Mouse (Mus musculus) urinary bladder, adult 18-20 months (tissue): ENCODE results near the gene Rasa4.
"Not testable (repeated sequence)": the region's sequence is repeated elsewhere in the genome, so short reads cannot be mapped to it uniquely, and the experiment has no call there.

Source experiments
- DNase-seq, 2 experiments: peaks; one replicate each; pipeline ENCODE4 v3.0.0; 2022; ENCODE audit warnings: low spot score in 2 of 2, mixed read lengths in 2 of 2

Rasa4 gene

DNA sequence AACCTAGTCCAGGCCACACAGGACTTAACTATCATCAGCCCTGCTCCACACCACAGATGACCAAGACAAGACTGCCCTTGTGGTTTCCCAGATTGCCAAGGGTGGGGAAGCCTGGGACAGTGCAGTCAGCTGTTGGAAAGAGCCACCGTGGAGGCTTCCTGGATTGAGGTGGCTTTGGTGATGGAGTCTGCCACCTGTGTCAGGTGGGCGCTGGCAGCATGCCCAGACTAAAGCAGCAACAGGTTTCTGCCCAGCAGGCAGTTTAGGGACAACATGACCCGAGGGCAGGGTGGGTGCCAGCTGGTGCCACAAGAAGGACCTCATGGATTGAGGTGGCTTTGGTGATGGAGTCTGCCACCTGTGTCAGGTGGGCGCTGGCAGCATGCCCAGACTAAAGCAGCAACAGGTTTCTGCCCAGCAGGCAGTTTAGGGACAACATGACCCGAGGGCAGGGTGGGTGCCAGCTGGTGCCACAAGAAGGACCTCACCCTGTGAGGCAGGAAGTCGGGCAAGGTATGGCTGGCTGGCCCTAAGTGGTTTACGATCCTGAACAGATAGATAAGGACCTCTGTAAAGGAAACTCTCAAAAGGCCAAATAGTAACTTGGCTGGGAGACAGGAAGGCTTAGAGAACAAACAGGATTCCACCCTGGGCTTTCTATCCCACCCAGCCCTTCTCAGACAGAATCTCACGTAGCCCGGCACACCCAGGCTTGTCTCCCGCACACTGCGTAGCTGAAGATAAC is 17.1 kb upstream of the Rasa4 start:
- DNase-seq, result not testable (repeated sequence)

DNA sequence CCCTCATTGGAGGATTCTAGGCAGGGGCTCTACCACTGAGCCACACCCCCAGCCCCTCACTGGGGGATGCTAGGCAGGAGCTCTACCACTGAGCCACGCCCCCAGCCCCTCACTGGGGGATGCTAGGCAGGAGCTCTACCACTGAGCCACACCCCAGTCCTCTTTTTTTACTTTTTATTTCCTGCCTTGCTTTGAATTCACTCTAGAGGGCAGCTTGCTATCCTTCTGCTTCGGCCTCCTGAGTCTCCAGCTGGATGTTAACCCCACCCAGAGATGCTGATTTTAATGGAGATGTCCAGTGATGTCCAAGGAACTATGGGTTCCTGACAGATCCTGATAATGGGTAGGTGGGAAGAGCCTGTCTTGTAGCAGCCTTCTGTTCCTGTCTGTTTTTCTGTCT is 14.3 kb upstream of the Rasa4 start:
- DNase-seq, result no peak

DNA sequence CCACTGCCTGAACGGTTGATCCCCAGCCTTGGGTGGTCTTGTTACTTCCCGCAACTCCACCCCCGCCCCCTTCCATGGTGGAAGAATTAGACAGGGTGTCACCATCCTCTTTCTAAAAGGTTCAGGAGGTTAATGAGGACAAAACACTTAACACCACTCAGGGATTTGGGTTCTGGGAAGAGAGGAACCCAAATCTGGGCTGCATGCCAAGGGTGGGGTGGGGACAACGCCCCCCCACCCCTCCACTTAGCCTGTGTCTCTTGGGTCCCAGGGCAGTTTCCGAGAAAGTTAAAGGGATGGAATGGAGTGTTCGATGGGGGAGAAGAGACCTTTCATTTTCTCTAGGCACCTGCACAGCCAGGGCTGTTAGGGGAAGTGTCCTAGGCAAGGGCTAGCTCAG is 10.7 kb upstream of the Rasa4 start:
- no peak for DNase-seq

DNA sequence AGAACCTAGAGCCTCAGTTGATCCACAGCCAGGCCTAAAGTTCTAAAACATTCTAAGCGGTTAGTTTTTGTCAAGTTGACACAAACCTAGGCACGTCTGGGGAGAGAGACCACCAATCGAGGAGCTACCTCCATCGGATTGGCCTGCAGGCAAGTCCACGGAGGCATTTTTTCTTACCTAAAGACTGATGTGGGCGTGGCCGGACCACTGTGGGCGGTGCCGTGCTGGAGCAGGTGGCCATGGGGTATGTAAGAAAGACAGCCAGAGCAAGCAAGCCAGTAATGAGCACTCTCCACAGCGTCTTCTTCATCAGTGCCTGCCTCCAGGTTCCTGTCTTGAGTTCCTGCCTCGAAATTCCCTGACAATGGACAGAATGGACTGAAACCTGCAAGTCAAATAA is 10.2 kb upstream of the Rasa4 start:
- DNase-seq, result no peak

DNA sequence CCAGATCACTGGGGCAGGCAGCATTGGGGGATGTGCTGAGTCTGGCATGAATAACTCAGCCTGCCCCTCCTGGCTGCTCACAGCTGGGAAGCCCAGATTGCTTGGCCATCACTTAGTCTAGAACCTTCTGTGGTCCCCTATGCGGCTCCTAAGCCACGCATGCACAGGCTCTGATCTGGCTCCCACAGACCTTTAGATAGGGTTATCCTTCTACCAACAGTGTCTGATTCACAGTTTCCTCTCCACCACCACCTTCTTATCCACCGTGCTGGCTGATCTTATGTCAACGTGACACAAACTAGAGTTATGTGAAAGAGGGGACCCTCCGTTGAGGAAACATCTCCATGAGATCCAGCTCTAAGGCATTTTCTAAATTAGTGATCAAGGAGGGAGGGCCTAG is 8.6 kb upstream of the Rasa4 start:
- DNase-seq, result no peak

DNA sequence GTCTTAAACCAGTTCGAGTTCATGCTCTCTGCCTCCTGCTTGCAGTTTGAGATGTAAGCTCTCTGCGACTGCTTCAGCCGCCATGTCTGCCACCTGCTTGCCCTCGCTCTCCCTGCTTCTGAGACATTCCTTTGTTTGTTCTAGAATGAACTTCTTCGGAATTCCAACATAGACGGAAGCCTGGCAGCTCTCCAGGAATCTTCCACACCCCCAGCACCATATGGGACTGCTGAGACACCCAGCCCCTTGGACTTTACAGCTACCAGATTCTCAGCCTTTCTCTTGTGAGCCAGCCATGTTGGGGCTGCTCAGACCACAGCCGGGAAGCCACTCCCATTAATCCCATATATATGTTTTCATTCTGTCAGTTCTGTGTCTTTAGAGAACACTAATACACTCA is 7.4 kb upstream of the Rasa4 start:
- no peak for DNase-seq

DNA sequence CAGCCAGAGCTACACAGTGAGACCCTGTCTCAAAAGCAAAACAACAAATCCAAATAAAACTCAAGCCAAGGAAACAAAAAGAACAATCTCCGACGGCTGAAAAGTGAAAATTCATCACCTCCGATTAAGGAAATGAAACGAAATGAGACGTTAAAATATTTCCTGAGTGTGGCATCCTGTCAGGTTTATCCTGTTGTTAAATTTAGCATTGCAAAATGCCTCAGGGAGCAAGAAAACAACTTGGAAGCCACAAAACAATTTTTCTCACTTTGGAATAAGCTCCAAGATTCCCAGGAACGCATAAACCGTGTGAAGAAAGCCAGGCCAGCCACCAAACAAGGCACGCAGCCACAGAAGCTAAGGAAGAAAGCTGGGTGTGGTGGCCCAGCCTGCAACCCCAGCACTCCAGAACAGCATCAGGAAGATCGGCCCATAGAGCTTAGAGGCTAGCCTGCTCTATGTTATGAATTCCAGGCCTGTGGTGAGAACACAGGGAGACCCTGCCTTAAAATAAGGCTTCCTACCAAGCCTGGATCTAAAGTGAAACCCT is 6.6 kb upstream of the Rasa4 start:
- no peak for DNase-seq

DNA sequence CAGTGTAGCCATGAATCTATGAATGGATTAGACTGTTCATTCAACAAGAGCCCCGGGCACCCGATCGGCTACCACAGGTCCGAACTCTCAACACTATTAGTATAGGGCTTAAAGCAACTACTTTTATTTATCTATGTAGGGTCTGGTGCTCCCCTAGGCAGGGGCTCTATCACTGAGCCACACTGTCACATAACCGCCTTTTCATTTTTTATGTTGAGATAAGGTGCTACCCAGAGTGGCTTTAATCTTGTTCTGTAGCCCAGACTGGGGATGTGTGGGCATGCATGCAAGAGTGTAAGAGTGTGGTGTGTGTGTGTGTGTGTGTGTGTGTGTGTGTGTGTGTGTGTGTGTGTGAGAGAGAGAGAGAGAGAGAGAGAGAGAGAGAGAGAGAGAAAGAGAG is 5.6 kb upstream of the Rasa4 start:
- DNase-seq, result no peak

DNA sequence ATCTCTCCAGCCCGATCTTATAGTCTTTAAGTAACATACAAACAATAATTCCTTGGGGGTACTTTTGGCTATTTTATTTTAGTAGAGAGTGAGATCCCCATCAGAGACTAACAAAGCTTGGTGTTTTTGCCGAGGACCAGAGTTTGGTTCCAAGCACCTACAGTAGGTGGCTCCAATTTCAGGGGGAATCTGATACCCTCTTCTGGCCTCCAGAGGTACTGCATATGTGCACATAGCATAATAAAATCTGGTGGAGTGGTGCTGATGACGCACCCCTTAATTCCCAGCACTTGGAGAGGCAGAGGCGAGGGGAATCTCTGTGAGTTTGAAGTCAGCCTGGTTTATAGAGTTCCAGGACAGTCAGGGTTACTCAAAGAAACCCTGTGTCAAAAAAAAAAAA is 1.4 kb upstream of the Rasa4 start:
- DNase-seq, result no peak

DNA sequence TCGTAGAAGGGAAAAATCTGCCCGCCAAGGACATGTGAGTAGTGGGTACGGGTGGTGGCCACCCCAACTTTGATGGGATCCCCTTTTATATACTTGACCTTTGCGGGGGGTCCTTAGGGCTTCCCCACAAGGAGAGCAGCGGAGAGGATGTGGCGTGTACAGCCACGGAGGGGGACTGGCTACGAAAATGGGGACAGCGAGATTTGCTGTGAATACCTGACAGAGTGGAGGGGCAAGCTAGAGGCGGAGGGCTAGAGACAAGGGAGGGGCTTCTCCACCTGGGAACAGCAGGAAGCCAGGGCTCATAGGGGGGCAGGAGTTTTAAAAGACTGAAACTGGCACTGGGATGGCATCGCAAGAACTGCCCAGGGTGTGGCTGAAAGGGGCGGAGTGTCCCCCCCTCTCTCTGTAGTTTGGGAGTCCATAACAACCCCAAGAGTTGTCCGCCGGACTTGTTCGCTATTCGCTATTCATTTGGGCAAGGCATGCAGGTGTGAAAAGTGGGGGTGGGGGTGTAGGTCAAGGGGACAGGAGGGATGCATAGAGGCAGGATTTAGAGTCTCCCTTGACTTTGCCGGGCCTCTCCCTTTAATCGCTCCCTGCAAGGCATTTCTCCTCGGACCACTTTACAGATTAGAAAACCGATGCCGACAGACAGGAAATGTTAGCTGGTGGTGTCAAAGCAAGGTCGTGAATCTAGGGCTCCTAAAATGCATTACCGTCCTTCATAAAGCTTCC is 597 bp downstream of the Rasa4 start:
- no peak for DNase-seq

DNA sequence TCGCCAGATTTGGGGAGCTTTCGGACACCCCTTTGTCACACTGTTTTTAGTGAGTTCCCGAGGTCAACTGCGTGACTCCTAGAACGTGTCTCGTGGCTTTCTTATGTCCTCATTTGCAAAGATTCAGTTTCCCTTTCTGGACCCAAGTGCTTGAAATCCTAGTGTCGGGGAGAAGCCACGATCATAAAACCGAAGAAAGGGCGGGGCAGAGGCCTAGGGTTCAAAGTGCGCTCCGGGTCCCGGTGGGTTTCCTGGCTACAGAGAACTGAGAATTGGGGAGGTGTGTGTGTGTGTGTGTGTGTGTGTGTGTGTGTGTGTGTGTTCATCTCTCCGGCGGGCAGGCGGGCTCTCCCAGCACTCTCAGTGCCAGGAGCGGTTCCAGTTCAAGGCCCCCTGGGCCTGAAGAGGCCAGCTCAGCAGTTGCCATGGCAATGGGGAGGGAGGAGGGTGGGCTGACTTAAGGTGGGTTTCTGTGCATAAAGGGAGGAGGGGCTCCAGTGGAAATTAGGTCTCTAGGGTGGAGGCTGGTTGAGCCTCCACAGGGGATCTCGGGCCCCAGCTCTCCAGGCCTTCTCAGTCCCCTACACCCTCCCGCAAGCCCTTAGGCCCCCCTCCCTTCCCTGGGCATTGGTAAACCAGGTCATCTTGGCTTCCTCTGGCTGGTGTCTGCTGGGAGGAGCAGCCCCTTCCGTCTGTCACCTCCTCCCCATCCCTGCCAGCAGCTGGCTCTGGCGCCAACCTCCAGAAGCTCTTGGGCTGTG is 1.4 kb downstream of the Rasa4 start:
- no peak for DNase-seq

DNA sequence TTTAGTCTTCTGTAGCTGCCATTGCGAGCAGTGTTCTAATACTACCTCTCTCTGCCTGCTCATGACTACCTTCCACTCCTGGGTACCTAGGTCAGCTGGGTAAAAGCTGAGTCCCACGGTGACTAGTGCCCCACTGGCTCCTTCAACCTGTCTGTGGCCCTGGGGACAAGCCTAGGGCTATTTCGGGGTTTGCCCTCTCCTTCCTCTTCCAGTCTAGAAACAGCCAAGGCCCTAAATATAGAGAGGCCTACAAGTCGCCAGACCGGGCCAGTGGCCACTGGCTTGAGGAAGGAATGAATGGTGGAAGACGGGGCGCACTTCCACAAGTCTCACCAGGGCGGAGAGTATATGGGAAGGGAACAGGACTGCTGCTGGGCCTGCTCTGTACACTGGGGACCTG is 2.6 kb downstream of the Rasa4 start:
- no peak for DNase-seq

DNA sequence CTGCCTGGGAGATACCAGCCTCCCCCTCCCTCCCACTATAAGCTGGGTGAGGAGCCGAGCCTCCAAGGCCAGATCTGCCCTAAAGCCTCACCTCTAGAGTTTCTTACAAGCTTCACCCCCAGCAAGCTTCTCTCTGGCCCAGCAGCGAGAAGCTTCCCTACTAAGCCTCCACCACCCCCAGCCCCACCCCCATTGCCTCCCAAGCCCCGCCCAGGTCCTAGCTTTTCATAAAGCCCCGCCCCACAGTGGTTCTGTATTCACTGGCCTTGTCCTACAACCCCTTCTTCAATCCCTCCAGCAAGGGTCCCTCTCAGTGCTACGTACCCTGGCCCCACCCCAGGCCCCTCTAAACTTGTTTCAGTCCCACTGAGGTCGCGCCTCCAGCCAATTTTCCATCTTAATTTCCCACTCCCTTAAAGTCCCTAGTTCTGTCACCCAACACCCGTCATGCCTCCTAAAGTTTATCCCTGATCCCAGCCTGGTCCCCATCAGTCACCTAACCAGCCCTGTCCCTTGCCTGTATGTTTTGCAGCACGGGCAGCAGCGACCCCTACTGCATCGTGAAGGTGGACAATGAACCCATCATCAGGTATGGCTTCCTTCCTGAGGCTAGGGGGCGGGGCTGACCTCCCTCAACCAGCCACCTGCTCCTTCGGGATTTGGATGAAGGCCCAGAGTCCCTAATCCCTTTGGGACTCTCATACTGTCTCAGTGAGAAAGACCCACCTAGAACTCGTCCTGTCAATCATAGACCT is 5.3 kb downstream of the Rasa4 start:
- DNase-seq, result no peak

DNA sequence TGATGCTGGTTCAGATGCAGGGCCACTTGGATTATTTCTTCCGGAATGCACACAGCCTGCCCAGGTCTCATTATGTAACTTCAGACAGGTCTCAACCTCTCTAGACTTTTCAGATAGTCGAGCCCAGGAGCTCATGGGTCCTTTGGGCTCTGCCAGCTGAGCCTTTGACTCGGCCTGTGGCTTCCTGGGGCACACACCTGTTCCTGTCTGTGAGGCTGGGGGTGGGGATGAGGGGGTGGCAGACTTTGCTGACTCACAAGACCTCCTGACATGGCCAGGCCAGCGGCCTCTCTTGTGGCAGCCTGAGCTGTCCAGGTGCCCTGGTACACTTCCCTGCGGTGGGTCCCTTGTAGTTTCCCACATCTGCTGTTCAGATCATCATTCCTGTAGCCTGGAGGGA is 8.2 kb downstream of the Rasa4 start:
- no peak for DNase-seq

DNA sequence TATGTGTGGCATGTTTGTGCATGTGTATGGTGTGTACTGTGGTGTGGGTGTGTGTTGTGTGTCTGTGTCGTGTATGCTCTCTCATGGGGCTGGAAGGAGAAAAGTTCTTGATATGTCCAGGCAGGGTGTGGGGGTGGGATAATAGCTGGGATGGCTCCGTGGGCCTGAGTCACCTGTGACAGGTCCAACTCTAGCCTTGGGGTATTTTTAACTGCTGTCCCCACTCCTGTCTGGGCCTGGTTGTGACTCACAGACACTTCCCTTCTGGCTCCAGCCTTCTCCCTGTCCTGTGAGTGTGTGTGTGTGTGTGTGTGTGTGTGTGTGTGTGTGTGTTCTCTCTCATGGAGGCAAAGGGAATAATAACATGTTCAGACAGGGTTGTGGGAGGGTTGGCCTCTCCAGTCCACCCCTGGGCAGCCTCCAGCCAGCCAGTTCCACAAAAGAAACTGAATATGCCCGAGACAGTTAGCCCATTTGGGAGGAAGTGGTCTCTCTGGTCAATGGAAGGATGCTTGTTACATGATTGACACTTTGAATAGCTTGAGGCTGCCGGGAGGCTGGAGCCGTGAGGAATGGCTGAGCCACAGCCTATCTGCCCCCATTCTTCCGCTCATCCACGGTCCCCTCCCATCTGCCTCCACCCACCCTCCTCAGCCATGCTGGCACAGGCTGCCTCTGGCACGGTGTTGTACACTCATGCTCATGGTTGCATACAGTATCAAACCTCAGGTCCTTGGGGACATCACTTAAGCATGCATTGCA is 10.7 kb downstream of the Rasa4 start:
- DNase-seq, result no peak

DNA sequence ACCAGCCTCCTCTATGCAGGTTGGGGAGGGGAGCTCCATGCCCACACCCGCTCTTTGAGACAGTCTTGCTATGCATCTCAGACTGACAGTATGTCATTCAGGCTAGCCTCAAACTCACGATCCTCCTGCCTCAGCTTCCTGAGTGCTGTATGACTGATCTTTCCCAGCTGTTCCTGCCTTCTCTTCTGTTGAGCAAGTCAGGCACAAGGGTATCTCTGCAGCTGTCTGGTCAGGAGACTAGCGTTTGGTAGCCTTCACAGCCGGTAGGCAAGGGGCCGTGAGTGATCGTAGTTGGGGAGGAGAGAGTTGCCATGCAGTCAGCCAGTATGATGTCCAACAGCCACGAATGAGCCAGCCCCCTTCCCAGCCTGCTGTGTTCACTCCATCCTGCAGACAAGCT is 11.4 kb downstream of the Rasa4 start:
- no peak for DNase-seq

DNA sequence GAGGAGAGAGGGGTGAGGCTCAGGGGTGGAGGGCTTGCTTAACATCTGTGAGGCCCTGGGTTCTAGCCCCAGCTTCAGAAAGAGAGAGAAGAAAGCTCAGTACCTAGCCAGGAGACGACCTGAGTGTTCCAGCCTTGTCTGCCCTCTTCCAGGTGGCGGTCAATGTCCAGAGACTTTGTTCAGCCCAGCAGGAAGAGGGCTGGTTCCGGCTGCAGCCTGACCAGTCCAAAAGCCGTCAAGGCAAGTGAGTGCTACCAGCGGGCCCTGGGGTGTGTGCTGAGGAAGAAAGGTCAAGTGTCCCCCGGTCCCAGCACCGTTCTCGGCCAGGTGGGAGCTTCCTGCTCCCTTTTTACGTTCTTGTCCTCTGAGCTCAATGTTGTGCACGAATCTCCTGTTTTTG is 14.8 kb downstream of the Rasa4 start:
- DNase-seq, result no peak

DNA sequence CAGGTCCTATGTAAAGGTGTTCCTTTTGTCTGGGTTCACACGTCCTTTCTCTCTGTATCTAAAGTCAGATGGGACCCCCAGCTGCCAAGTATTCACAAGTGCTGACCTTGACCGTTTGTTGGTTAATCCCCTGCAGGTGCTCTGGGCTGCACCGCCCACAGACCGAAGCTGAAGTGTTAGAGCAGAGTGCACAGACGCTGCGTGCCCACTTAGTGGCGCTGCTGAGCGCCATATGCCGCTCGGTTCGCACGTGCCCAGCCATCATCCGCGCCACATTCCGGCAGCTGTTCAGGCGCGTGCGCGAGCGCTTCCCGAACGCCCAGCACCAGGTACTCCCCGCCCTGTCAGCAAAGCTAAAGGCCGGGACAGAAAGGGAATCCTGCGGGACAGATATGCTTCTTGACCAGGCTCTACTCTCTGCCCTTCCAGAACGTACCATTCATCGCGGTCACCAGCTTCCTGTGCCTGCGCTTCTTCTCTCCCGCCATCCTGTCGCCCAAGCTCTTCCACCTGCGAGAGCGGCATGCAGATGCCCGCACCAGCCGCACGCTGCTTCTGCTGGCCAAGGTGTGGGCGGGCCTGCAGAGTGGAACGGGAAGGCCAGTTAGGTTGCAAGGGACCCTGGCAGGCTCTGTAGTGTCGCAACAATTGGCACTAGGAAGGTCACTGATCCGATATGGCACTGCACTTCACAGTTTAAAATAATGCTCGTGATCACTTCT is 18.5 kb downstream of the Rasa4 start:
- peak; percentile 34 to 62 for DNase-seq

DNA sequence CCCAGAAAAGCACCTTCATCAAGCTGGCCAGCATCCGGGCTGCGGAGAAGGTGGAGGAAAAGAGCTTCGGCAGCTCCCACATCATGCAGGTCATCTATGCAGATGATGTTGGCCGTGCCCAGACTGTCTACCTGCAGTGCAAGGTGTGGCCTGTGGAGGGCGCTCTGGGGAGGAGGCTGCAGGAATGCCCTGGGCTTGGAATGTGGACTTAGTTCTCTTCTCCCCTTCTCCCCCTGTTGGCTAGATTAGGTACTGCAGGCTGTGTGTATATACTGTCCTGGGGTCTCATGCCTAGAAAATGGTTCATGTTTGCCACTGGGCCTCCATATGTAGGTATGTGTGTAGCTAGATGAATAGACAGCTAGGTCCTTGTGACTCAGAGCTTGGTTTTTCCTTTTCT is 20.8 kb downstream of the Rasa4 start:
- no peak for DNase-seq

DNA sequence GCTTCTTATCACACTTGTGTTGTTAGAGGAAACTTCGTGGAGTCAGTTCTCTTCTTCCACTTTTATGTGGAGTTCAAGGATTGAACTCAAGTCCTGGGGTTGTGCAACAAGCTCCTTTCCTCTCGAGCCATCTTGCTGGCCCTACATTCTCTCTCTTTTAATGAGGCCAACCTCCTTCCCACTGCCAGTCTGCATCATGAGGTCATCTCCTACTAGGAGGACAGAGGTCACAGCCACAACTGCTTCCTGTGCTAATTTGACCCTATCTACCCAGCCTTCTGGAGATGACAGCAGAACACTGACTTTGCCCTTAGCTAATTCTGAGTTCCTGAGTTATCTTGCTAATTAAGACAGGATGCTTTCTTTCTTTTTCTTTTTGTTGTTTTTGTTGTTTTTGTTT is 24.8 kb downstream of the Rasa4 start:
- no peak for DNase-seq
